Mouse (Mus musculus) stomach, postnatal 0 days (tissue): ENCODE data around the gene Nutm2.

Source experiments
- CTCF ChIP-seq: IDR thresholded peaks from 2 replicates; pipeline ENCODE4 v1.5.1; 2016; ENCODE audit warnings: antibody characterized with exemption, low read depth, mild to moderate bottlenecking, moderate library complexity
- EP300 ChIP-seq: optimal IDR thresholded peaks from 2 replicates; pipeline ENCODE3; 2016; ENCODE audit warnings: antibody characterized with exemption

- TF ChIP-seq CTCF (0 out of 2 replicates have a peak, but pooled peaks have one; percentile 3), EP300 (no peak)
Observed at GRCm38 (mm10) chr13:50417389-50418183, 49.5 kb upstream of the Nutm2 start, which contains the start of gene Fbxw17.
